Mouse (Mus musculus) thymus, adult 2 months (tissue): ENCODE data around the gene Rfwd3.

Experiments used
- CTCF ChIP-seq: fragments of 200-500 bp; IDR thresholded peaks from 2 replicates; pipeline ENCODE4 v1.5.1; 2012; ENCODE audit warnings: mild to moderate bottlenecking, control low read depth, low read length, moderate library complexity, borderline replicate concordance; ENCODE audit not compliant: control insufficient read depth, poor library complexity, insufficient read depth; ENCODE audit errors: extremely low read depth
- POLR2A ChIP-seq: fragments of 200-500 bp; IDR thresholded peaks from 2 replicates; pipeline ENCODE4 v1.6.1; 2012; ENCODE audit warnings: mild to moderate bottlenecking, low read length, control low read depth, moderate library complexity; ENCODE audit not compliant: control insufficient read depth, poor library complexity, insufficient read depth; ENCODE audit errors: extremely low read depth

- TF ChIP-seq POLR2A (no peak), CTCF (no peak)
These were observed 4.3 kb upstream of the Rfwd3 start for GRCm38 (mm10) chr8:111304359-111304758.
